Mouse (Mus musculus): Measurements from ENCODE around the gene Gm436. TPM values are rescaled to one million over a fixed set of nuclear protein-coding genes. Genes with fewer than 3 reads are reported as not detected.

Gene Gm436
- polyA plus RNA-seq (2015; fragmentation: Nextera tagmentation; extraction: Ambion mirVana), result not detected in 2 replicates

DNA sequence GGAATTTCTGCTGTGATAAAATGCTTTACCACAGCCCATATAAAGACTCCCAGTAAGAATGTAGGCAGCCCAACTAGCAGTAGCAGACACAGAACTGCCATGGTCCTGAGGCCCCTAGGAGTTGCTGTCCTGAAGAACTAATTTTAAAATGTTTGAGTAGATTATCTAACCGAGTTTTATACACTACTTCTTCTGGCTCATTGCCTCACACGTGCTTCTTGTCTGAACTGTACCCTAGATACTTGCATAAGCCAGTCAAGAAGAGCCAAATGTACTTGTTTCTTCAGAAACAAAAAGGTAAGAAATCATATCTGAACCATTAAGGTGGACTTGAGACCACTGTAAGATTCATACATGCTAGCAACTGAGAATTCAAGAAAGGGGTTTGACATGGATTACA lies at the start of gene Gm436:
Gene Gm436, minus strand, starts transcription at position 101 of the 400 bp plus-strand sequence.
- Histone ChIP-seq H3K27me3 (no peaks in the 10 kb centered on the region), H3K4me3 (no peak within 1 kb of the TSS), H3K27ac (no peak within 1 kb of the TSS), H3K9me3 (no peaks in the 10 kb centered on the region), H3K4me1 (no peaks in the 10 kb centered on the region), H3K4me2 (no peak within 1 kb of the TSS), H3K9ac (no peak within 1 kb of the TSS), H3K36me3 (no peaks in the 10 kb centered on the region)
- 40% methylated on average over 2 of the region's 2 CpGs for WGBS
- ATAC-seq (ENCODE audit: insufficient number of reproducible peaks, low FRiP score, low TSS enrichment, low read depth), result no peak

DNA sequence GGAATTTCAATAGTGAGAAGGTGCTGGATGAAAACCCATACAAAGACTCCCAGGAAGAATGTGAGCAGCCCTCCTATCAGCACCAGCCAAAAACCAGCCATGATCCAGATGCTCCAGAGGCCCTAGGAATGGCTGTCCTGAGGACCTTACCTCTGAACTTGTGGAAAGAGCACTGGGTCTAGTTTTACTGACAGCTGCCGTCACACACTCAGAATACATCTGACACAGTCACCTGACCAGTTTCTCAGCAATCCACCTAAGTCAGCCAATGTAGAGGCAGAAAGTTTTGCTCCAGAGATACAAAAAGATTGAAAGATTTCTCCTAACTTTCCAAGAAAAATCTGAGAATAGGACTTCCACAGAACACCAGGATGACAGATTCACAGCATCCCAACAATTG lies 35.1 kb upstream of the Gm436 start, which contains the start of gene Gm13178:
Gene Gm13178, minus strand, starts transcription at position 101 of the 400 bp plus-strand sequence.
- H3K4me2 ChIP-seq, result no peak within 1 kb of the TSS
- ATAC-seq (ENCODE audit: insufficient number of reproducible peaks, low FRiP score, low TSS enrichment, low read depth), result no peak
- H3K9me3 ChIP-seq, result no peaks in the 10 kb centered on the region
- H3K27me3 ChIP-seq, result no peaks in the 10 kb centered on the region
- 85% methylated on average over 1 of the region's 1 CpGs for WGBS
- no peak within 1 kb of the TSS for H3K27ac ChIP-seq
- no peak within 1 kb of the TSS for H3K9ac ChIP-seq
- H3K4me3 ChIP-seq, result no peak within 1 kb of the TSS
- H3K4me1 ChIP-seq, result no peaks in the 10 kb centered on the region
- no peaks in the 10 kb centered on the region for H3K36me3 ChIP-seq

DNA sequence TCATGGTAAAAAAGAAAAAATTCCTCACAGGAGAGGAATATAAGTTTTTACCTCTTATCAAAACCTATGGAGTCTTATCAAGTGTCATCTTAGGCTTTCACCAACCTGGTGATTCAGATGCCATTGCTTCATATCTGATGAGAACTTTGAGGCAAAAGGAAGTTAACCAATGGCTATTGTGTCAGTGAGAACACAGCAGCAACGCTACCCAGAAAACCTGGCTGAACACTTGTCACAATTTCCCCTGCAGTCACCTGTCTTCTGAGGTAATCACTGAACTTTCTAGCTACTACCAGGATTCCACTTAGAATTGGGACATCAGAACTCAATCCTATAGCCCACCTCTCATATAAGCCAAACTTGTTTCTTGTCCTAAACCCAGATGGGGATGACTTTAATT lies 33.5 kb upstream of the Gm436 start:
- 80% methylated on average over 1 of the region's 1 CpGs for WGBS
- no peaks in the 10 kb centered on the region for H3K36me3 ChIP-seq
- ATAC-seq (ENCODE audit: insufficient number of reproducible peaks, low FRiP score, low TSS enrichment, low read depth), result no peak
- no peaks in the 10 kb centered on the region for H3K4me1 ChIP-seq
- no peak overlapping the region for H3K9ac ChIP-seq
- H3K4me2 ChIP-seq, result no peak overlapping the region
- H3K9me3 ChIP-seq, result no peaks in the 10 kb centered on the region
- no peak overlapping the region for H3K27ac ChIP-seq
- H3K27me3 ChIP-seq, result no peaks in the 10 kb centered on the region
- H3K4me3 ChIP-seq, result no peak overlapping the region

DNA sequence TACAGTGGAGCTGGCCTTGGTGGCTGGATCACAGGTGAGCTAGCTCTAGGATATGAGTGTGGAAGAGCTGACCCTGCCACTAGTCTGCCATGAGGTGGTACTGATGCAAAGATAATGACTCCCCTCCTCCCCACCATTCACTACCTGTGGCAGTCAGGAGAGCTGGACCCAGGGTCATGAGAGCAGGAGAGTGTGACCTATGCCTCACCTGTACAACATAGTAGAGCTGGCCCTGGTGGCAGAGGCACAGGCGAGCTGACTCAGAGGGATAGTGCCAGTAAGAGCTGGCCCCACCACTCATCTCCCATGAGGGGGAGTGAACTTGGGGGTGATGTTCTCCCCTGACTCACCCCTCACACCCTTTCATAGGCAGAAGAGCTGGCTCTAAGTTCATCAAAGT lies 32.1 kb upstream of the Gm436 start:
- no peak for ATAC-seq (ENCODE audit: insufficient number of reproducible peaks, low FRiP score, low TSS enrichment, low read depth)
- Histone ChIP-seq H3K36me3 (no peaks in the 10 kb centered on the region), H3K9me3 (no peaks in the 10 kb centered on the region), H3K27ac (no peak overlapping the region), H3K27me3 (no peaks in the 10 kb centered on the region), H3K4me1 (no peaks in the 10 kb centered on the region), H3K9ac (no peak overlapping the region), H3K4me2 (no peak overlapping the region), H3K4me3 (no peak overlapping the region)
- 78% methylated on average over 1 of the region's 1 CpGs for WGBS

DNA sequence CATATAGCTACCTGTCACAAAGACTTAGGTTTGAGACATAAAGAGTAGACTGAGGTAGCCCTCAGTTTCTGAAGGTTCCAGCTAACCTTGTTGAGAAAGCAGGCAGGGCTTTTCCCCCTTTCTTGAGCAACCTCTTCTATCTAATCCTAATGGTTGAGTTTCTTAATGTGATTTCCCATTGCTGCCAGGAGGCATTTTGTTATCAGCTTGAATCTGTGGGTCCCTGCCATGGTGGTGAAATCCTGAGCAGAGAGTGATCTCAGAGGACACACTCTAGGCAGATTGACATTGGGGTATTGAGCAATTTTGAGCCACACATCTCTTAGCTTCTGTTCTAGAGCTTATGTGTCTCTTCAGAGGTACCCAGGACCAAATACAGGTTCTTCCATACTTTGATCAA lies 47.9 kb downstream of the Gm436 start:
- no peak overlapping the region for H3K27ac ChIP-seq
- H3K4me3 ChIP-seq, result no peak overlapping the region
- H3K4me1 ChIP-seq, result no peaks in the 10 kb centered on the region
- H3K27me3 ChIP-seq, result no peaks in the 10 kb centered on the region
- no peak overlapping the region for H3K9ac ChIP-seq
- ATAC-seq (ENCODE audit: insufficient number of reproducible peaks, low FRiP score, low TSS enrichment, low read depth), result no peak
- H3K4me2 ChIP-seq, result no peak overlapping the region
- no peaks in the 10 kb centered on the region for H3K36me3 ChIP-seq
- H3K9me3 ChIP-seq, result no peaks in the 10 kb centered on the region

Other genes starting within 250 kb of the Gm436 start
- gene 1700012P22Rik, start 247.6 kb downstream of the Gm436 start, polyA plus RNA-seq (2015; fragmentation: Nextera tagmentation; extraction: Ambion mirVana), result not detected in 2 replicates
- gene Gm9944, start 233.1 kb downstream of the Gm436 start, polyA plus RNA-seq (2015; fragmentation: Nextera tagmentation; extraction: Ambion mirVana), result not detected in 2 replicates
- gene Aadacl3, start 222.6 kb downstream of the Gm436 start, polyA plus RNA-seq (2015; fragmentation: Nextera tagmentation; extraction: Ambion mirVana), result not detected in 2 replicates
- gene 9430007A20Rik, start 166.5 kb downstream of the Gm436 start, polyA plus RNA-seq (2015; fragmentation: Nextera tagmentation; extraction: Ambion mirVana), result not detected in 2 replicates
- gene Gm13124, start 121.2 kb downstream of the Gm436 start, polyA plus RNA-seq (2015; fragmentation: Nextera tagmentation; extraction: Ambion mirVana), result not detected in 2 replicates
- gene Aadacl4, start 72.7 kb downstream of the Gm436 start, polyA plus RNA-seq (2015; fragmentation: Nextera tagmentation; extraction: Ambion mirVana), result not detected in 2 replicates
- gene Gm13178, start 35.0 kb upstream of the Gm436 start, polyA plus RNA-seq (2015; fragmentation: Nextera tagmentation; extraction: Ambion mirVana), result 0.37 and 0.46 TPM in 2 replicates
- 0.37 and 0.63 TPM in 2 replicates for gene Gm438, start 100.2 kb upstream of the Gm436 start, polyA plus RNA-seq (2015; fragmentation: Nextera tagmentation; extraction: Ambion mirVana)
- 113 and 114 TPM in 2 replicates for gene Dhrs3, start 206.5 kb upstream of the Gm436 start, polyA plus RNA-seq (2015; fragmentation: Nextera tagmentation; extraction: Ambion mirVana)